Mouse (Mus musculus): Measurements from ENCODE around the gene AC109138.7. TPM values are rescaled to one million over a fixed set of nuclear protein-coding genes. Genes with fewer than 3 reads are reported as not detected.

The AC109138.7 gene
- polyA plus RNA-seq, 1 experiment from 2014 or later: not detected

- Histone ChIP-seq H3K9me3 (no peaks in the 10 kb centered on the region), H3K4me2 (replicated peaks) (no peak overlapping the region), H3K9ac (no peak overlapping the region), H3K4me1 (replicated peaks) (0 out of 2 replicates have a peak, but pooled peaks cover 10% of the 10 kb centered on the region), H3K4me3 (replicated peaks) (no peak overlapping the region), H3K36me3 (peaks cover 4% of the 10 kb centered on the region; the same call in 1 of the 2 replicates), H3K27ac (no peak overlapping the region), H3K27me3 (replicated peaks) (no peaks in the 10 kb centered on the region)
- 77% methylated on average over 4 of the region's 4 CpGs for WGBS
- no peak for ATAC-seq
These were observed 51.8 kb downstream of the AC109138.7 start for GRCm38 (mm10) chr19:4265956-4266355.

GRCm38 (mm10) chr19:4268566-4269361 is 54.6 kb downstream of the AC109138.7 start, which contains the start of gene Ssh3:
TSS of gene Ssh3 (minus strand) at chr19:4269180.
- H3K27ac ChIP-seq: peak within 1 kb of the TSS; percentile 66
- H3K4me1 ChIP-seq (replicated peaks): 0 out of 2 replicates have a peak, but pooled peaks cover 5% of the 10 kb centered on the region
- no peaks in the 10 kb centered on the region for H3K27me3 ChIP-seq (replicated peaks)
- peak within 1 kb of the TSS; percentile 53 for H3K4me3 ChIP-seq (replicated peaks)
- peak within 1 kb of the TSS; percentile 74 for H3K4me2 ChIP-seq (replicated peaks)
- peak within 1 kb of the TSS; percentile 65 for H3K9ac ChIP-seq
- WGBS: 7% methylated on average over 46 of the region's 46 CpGs
- H3K9me3 ChIP-seq: no peaks in the 10 kb centered on the region
- peak; percentile 98 for ATAC-seq
- H3K36me3 ChIP-seq: peaks cover 4% of the 10 kb centered on the region; the same call in 1 of the 2 replicates

- no peaks in the 10 kb centered on the region; the same call in 1 of the 2 replicates for H3K36me3 ChIP-seq
- H3K9ac ChIP-seq: no peak overlapping the region
- no peak overlapping the region for H3K27ac ChIP-seq
- no peak overlapping the region for H3K4me3 ChIP-seq (replicated peaks)
- H3K9me3 ChIP-seq: no peaks in the 10 kb centered on the region
- no peak overlapping the region for H3K4me2 ChIP-seq (replicated peaks)
- no peak for ATAC-seq
- 77% methylated on average over 6 of the region's 6 CpGs for WGBS
- H3K4me1 ChIP-seq (replicated peaks): 0 out of 2 replicates have a peak, but pooled peaks cover 4% of the 10 kb centered on the region
- no peaks in the 10 kb centered on the region for H3K27me3 ChIP-seq (replicated peaks)
These were observed 56.0 kb downstream of the AC109138.7 start for GRCm38 (mm10) chr19:4270187-4270586.

GRCm38 (mm10) chr19:4270972-4271371 is 56.8 kb downstream of the AC109138.7 start:
- 94% methylated on average over 11 of the region's 11 CpGs for WGBS
- H3K4me2 ChIP-seq (replicated peaks): no peak overlapping the region
- no peak overlapping the region for H3K4me3 ChIP-seq (replicated peaks)
- 0 out of 2 replicates have a peak, but pooled peaks cover 2% of the 10 kb centered on the region for H3K36me3 ChIP-seq
- no peaks in the 10 kb centered on the region for H3K9me3 ChIP-seq
- ATAC-seq: no peak
- no peaks in the 10 kb centered on the region for H3K27me3 ChIP-seq (replicated peaks)
- no peak overlapping the region for H3K27ac ChIP-seq
- H3K4me1 ChIP-seq (replicated peaks): 0 out of 2 replicates have a peak, but pooled peaks cover 4% of the 10 kb centered on the region
- no peak overlapping the region for H3K9ac ChIP-seq

GRCm38 (mm10) chr19:4279487-4279886 is 65.3 kb downstream of the AC109138.7 start:
- Histone ChIP-seq H3K9ac (no peak overlapping the region), H3K4me1 (replicated peaks) (peaks cover 11% of the 10 kb centered on the region), H3K9me3 (no peaks in the 10 kb centered on the region), H3K27me3 (replicated peaks) (no peaks in the 10 kb centered on the region), H3K27ac (no peak overlapping the region), H3K36me3 (0 out of 2 replicates have a peak, but pooled peaks cover 3% of the 10 kb centered on the region), H3K4me3 (replicated peaks) (no peak overlapping the region), H3K4me2 (replicated peaks) (no peak overlapping the region)
- WGBS: 98% methylated on average over 1 of the region's 1 CpGs
- no peak for ATAC-seq

- H3K36me3 ChIP-seq: peaks cover 4% of the 10 kb centered on the region; the same call in 1 of the 2 replicates
- H3K4me1 ChIP-seq (replicated peaks): peaks cover 11% of the 10 kb centered on the region
- no peak overlapping the region for H3K4me3 ChIP-seq (replicated peaks)
- no peaks in the 10 kb centered on the region for H3K27me3 ChIP-seq (replicated peaks)
- WGBS: 95% methylated on average over 9 of the region's 9 CpGs
- H3K9ac ChIP-seq: no peak overlapping the region
- H3K4me2 ChIP-seq (replicated peaks): no peak overlapping the region
- no peaks in the 10 kb centered on the region for H3K9me3 ChIP-seq
- no peak overlapping the region for H3K27ac ChIP-seq
- no peak for ATAC-seq
These were observed 66.3 kb downstream of the AC109138.7 start for GRCm38 (mm10) chr19:4280425-4280824.

Other genes with a start within 250 kb of the AC109138.7 start
- 0.78 and 0.84 TPM in 2 replicates for gene Aldh3b2, start 242.0 kb upstream of the AC109138.7 start, polyA plus RNA-seq (2015; fragmentation: Nextera tagmentation; extraction: Ambion mirVana)
- gene Acy3, start 227.8 kb upstream of the AC109138.7 start, polyA plus RNA-seq (2015; fragmentation: Nextera tagmentation; extraction: Ambion mirVana): 12.8 and 14.2 TPM in 2 replicates
- gene Tbx10, start 221.6 kb upstream of the AC109138.7 start, polyA plus RNA-seq (2015; fragmentation: Nextera tagmentation; extraction: Ambion mirVana): 0.35 and 0.38 TPM in 2 replicates
- gene Nudt8, start 213.8 kb upstream of the AC109138.7 start, polyA plus RNA-seq (2015; fragmentation: Nextera tagmentation; extraction: Ambion mirVana): 33.8 and 35.9 TPM in 2 replicates
- 2.1 and 2.6 TPM in 2 replicates for gene Gm49405, start 213.7 kb upstream of the AC109138.7 start, polyA plus RNA-seq (2015; fragmentation: Nextera tagmentation; extraction: Ambion mirVana)
- gene Doc2g, start 211.0 kb upstream of the AC109138.7 start, polyA plus RNA-seq (2015; fragmentation: Nextera tagmentation; extraction: Ambion mirVana): 2.8 and 3.8 TPM in 2 replicates
- 241 and 274 TPM in 2 replicates for gene Ndufv1, start 201.6 kb upstream of the AC109138.7 start, polyA plus RNA-seq (2015; fragmentation: Nextera tagmentation; extraction: Ambion mirVana)
- gene Gstp1, start 176.4 kb upstream of the AC109138.7 start, polyA plus RNA-seq (2015; fragmentation: Nextera tagmentation; extraction: Ambion mirVana): 973 and 1,014 TPM in 2 replicates
- gene Gstp2, start 168.3 kb upstream of the AC109138.7 start, polyA plus RNA-seq (2015; fragmentation: Nextera tagmentation; extraction: Ambion mirVana): 24.3 and 35.8 TPM in 2 replicates
- 6.9 and 9.2 TPM in 2 replicates for gene Gstp3, start 154.8 kb upstream of the AC109138.7 start, polyA plus RNA-seq (2015; fragmentation: Nextera tagmentation; extraction: Ambion mirVana)
- gene Cabp2, start 132.8 kb upstream of the AC109138.7 start, polyA plus RNA-seq (2015; fragmentation: Nextera tagmentation; extraction: Ambion mirVana): 1.7 and 2.8 TPM in 2 replicates
- gene Cdk2ap2, start 117.2 kb upstream of the AC109138.7 start, polyA plus RNA-seq (2015; fragmentation: Nextera tagmentation; extraction: Ambion mirVana): 127 and 147 TPM in 2 replicates
- 13.8 and 20.9 TPM in 2 replicates for gene Pitpnm1, start 114.4 kb upstream of the AC109138.7 start, polyA plus RNA-seq (2015; fragmentation: Nextera tagmentation; extraction: Ambion mirVana)
- gene Aip, start 88.5 kb upstream of the AC109138.7 start, polyA plus RNA-seq (2015; fragmentation: Nextera tagmentation; extraction: Ambion mirVana): 75.0 and 80.7 TPM in 2 replicates
- not detected in 2 replicates for gene Gpr152, start 74.6 kb upstream of the AC109138.7 start, polyA plus RNA-seq (2015; fragmentation: Nextera tagmentation; extraction: Ambion mirVana)
- gene Cabp4, start 70.3 kb upstream of the AC109138.7 start, polyA plus RNA-seq (2015; fragmentation: Nextera tagmentation; extraction: Ambion mirVana): 0.09 and 0.19 TPM in 2 replicates
- gene Coro1b, start 65.7 kb upstream of the AC109138.7 start, polyA plus RNA-seq (2015; fragmentation: Nextera tagmentation; extraction: Ambion mirVana): 207 and 214 TPM in 2 replicates
- 3.9 and 5.4 TPM in 2 replicates for gene Ptprcap, start 60.8 kb upstream of the AC109138.7 start, polyA plus RNA-seq (2015; fragmentation: Nextera tagmentation; extraction: Ambion mirVana)
- gene Rps6kb2, start 51.0 kb upstream of the AC109138.7 start, polyA plus RNA-seq (2015; fragmentation: Nextera tagmentation; extraction: Ambion mirVana): 40.7 and 41.9 TPM in 2 replicates
- gene Carns1, start 38.9 kb upstream of the AC109138.7 start, polyA plus RNA-seq (2015; fragmentation: Nextera tagmentation; extraction: Ambion mirVana): 1.7 and 2.0 TPM in 2 replicates
- 3.5 TPM in 2 replicates for gene Tbc1d10c, start 23.1 kb upstream of the AC109138.7 start, polyA plus RNA-seq (2015; fragmentation: Nextera tagmentation; extraction: Ambion mirVana)
- gene Ppp1ca, start 22.3 kb upstream of the AC109138.7 start, polyA plus RNA-seq (2015; fragmentation: Nextera tagmentation; extraction: Ambion mirVana): 757 and 779 TPM in 2 replicates
- 29.3 and 30.5 TPM in 2 replicates for gene Rad9a, start 12.7 kb upstream of the AC109138.7 start, polyA plus RNA-seq (2015; fragmentation: Nextera tagmentation; extraction: Ambion mirVana)
- 5.7 and 5.9 TPM in 2 replicates for gene Clcf1, start 119 bp upstream of the AC109138.7 start, polyA plus RNA-seq (2015; fragmentation: Nextera tagmentation; extraction: Ambion mirVana)
- 35.0 and 40.8 TPM in 2 replicates for gene Pold4, start 17.5 kb downstream of the AC109138.7 start, polyA plus RNA-seq (2015; fragmentation: Nextera tagmentation; extraction: Ambion mirVana)
- 22.2 and 24.8 TPM in 2 replicates for gene Ssh3, start 54.8 kb downstream of the AC109138.7 start, polyA plus RNA-seq (2015; fragmentation: Nextera tagmentation; extraction: Ambion mirVana)
- gene Ankrd13d, start 68.8 kb downstream of the AC109138.7 start, polyA plus RNA-seq (2015; fragmentation: Nextera tagmentation; extraction: Ambion mirVana): 5.3 and 5.7 TPM in 2 replicates
- gene Grk2, start 91.9 kb downstream of the AC109138.7 start, polyA plus RNA-seq (2015; fragmentation: Nextera tagmentation; extraction: Ambion mirVana): 18.2 and 18.3 TPM in 2 replicates
- 37.5 and 38.9 TPM in 2 replicates for gene Kdm2a, start 183.9 kb downstream of the AC109138.7 start, polyA plus RNA-seq (2015; fragmentation: Nextera tagmentation; extraction: Ambion mirVana)
- gene Rhod, start 225.1 kb downstream of the AC109138.7 start, polyA plus RNA-seq (2015; fragmentation: Nextera tagmentation; extraction: Ambion mirVana): 20.0 and 21.6 TPM in 2 replicates